Mouse (Mus musculus): ENCODE results near the gene Gm12185.
"Not testable (repeated sequence)": the region's sequence is repeated elsewhere in the genome, so short reads cannot be mapped to it uniquely, and the experiment has no call there.

Gene Gm12185

GRCm38 (mm10) chr11:48913611-48914010 is 78.4 kb downstream of the Gm12185 start:
- no peak for DNase-seq

GRCm38 (mm10) chr11:48908459-48908858 is 83.6 kb downstream of the Gm12185 start:
- no peak for DNase-seq

- DNase-seq, result peak; percentile 27
Observed at GRCm38 (mm10) chr11:48902021-48902420, 90.0 kb downstream of the Gm12185 start, which contains the start of gene Gm5431. Gene Gm5431 (minus strand): TSS chr11:48902214.

GRCm38 (mm10) chr11:48901567-48901930 is 90.5 kb downstream of the Gm12185 start:
- not testable (repeated sequence) for DNase-seq

GRCm38 (mm10) chr11:48900654-48901566 is 91.1 kb downstream of the Gm12185 start:
- not testable (repeated sequence) for DNase-seq

- DNase-seq, result peak; percentile 74
Observed at GRCm38 (mm10) chr11:48898812-48899431, 93.1 kb downstream of the Gm12185 start.

GRCm38 (mm10) chr11:48876680-48877079 is 115.3 kb downstream of the Gm12185 start:
- DNase-seq, result no peak

GRCm38 (mm10) chr11:48875343-48875837 is 116.6 kb downstream of the Gm12185 start:
- not testable (repeated sequence) for DNase-seq

- DNase-seq, result peak; percentile 73
Observed at GRCm38 (mm10) chr11:48874465-48874864, 117.6 kb downstream of the Gm12185 start.

- DNase-seq, result peak; percentile 38
Observed at GRCm38 (mm10) chr11:48873591-48874290, 118.3 kb downstream of the Gm12185 start.

GRCm38 (mm10) chr11:48872695-48873300 is 119.2 kb downstream of the Gm12185 start:
- DNase-seq, result peak; percentile 40

GRCm38 (mm10) chr11:48871817-48872541 is 120.0 kb downstream of the Gm12185 start:
- peak; percentile 61 for DNase-seq

GRCm38 (mm10) chr11:48871201-48871772 is 120.7 kb downstream of the Gm12185 start, which contains the start of gene Irgm1:
Gene Irgm1 (minus strand): TSS chr11:48871683.
- peak; percentile 82 for DNase-seq

GRCm38 (mm10) chr11:48870781-48871180 is 121.2 kb downstream of the Gm12185 start:
- no peak for DNase-seq

GRCm38 (mm10) chr11:48869380-48870110 is 122.5 kb downstream of the Gm12185 start:
- peak; percentile 56 for DNase-seq

- DNase-seq, result no peak
Observed at GRCm38 (mm10) chr11:48866481-48866880, 125.5 kb downstream of the Gm12185 start.

GRCm38 (mm10) chr11:48863808-48864207 is 128.2 kb downstream of the Gm12185 start:
- no peak for DNase-seq

- DNase-seq, result no peak
Observed at GRCm38 (mm10) chr11:48862784-48863319, 129.2 kb downstream of the Gm12185 start.

- peak; percentile 80 for DNase-seq
Observed at GRCm38 (mm10) chr11:48859014-48859413, 133.0 kb downstream of the Gm12185 start.

Measured in kidney, adult 9 months (tissue).